25 mouse cellular contexts compared by ENCODE assay signal in genomic region chr10:120164931-120165792, GRCm38 (mm10). TPM values are rescaled to one million over a fixed set of nuclear protein-coding genes. Genes with fewer than 3 reads are reported as not detected.
A peak's percentile ranks its signal among the peaks of the same experiment; 100 is the strongest.
DNase-seq lines count a peak whose midpoint lies in the region; ATAC-seq and TF ChIP-seq lines count a peak whose summit lies in the region.
"Had no signal": no experiment of that assay in that cellular context is flagged by ENCODE, and none has a peak within 500 bp of the region (broad histone marks: within the 10 kb centered on the region; RNA-seq: fewer than 3 reads in every experiment).

No protein-coding gene starts in this region.

- H3K4me2 ChIP-seq in hindbrain, embryonic 11.5 days (replicated peaks; ENCODE audit: low read depth, low read length), result no peak overlapping the region
- H3K4me2 ChIP-seq: hindbrain, embryonic 12.5 days; limb, embryonic 12.5 days; lung, embryonic 15.5 days; midbrain, embryonic 12.5 days; neural tube, embryonic 13.5 days had no signal

- no peak for TF ChIP-seq POLR2A in bone marrow macrophage, adult 2 months (IDR thresholded peaks at IDR 0.05; ENCODE audit: borderline replicate concordance, low read depth, low read length)

- no peak overlapping the region for H3K9ac ChIP-seq in hindbrain, embryonic 11.5 days (ENCODE audit: low read depth, low read length)
- H3K9ac ChIP-seq: hindbrain, embryonic 12.5 days; limb, embryonic 12.5 days; liver, embryonic 14.5 days; lung, embryonic 15.5 days; midbrain, embryonic 12.5 days; neural tube, embryonic 13.5 days had no signal

- peaks cover 31% of the 10 kb centered on the region for H3K4me1 ChIP-seq in bone marrow macrophage, adult 2 months (ENCODE audit: control insufficient read depth, insufficient read depth, low read length)
- H3K4me1 ChIP-seq in hindbrain, embryonic 11.5 days (replicated peaks; ENCODE audit: control insufficient read depth, insufficient read depth, low read length), result no peaks in the 10 kb centered on the region
- H3K4me1 ChIP-seq: neural tube, embryonic 13.5 days had no signal

- no peak for ATAC-seq in hindbrain, embryonic 11.5 days (ENCODE audit: low FRiP score)
- ATAC-seq: Patski had no signal

- no peaks in the 10 kb centered on the region for H3K36me3 ChIP-seq in hindbrain, embryonic 11.5 days (ENCODE audit: control insufficient read depth, insufficient read depth, low read length)
- H3K36me3 ChIP-seq: forebrain, embryonic 10.5 days; heart, embryonic 10.5 days; hindbrain, embryonic 12.5 days; limb, embryonic 12.5 days; lung, embryonic 15.5 days; midbrain, embryonic 12.5 days; neural tube, embryonic 13.5 days had no signal

- peak overlapping the region; percentile 12; the same call in 1 of the 2 replicates for H3K27ac ChIP-seq in bone marrow macrophage, adult 2 months (ENCODE audit: insufficient read depth, low read depth, low read length)
- H3K27ac ChIP-seq in hindbrain, embryonic 11.5 days (ENCODE audit: low read depth, low read length), result no peak overlapping the region
- H3K27ac ChIP-seq: forebrain, embryonic 10.5 days; heart, embryonic 10.5 days; hindbrain, embryonic 12.5 days; limb, embryonic 12.5 days; liver, embryonic 14.5 days; lung, embryonic 15.5 days; midbrain, embryonic 12.5 days; neural tube, embryonic 13.5 days had no signal

- H3K9me3 ChIP-seq in hindbrain, embryonic 11.5 days (ENCODE audit: control insufficient read depth, low read length), result no peaks in the 10 kb centered on the region
- H3K9me3 ChIP-seq: forebrain, embryonic 10.5 days; heart, embryonic 10.5 days; hindbrain, embryonic 12.5 days; limb, embryonic 12.5 days; lung, embryonic 15.5 days; midbrain, embryonic 12.5 days; neural tube, embryonic 13.5 days had no signal

- no peak for TF ChIP-seq CTCF in bone marrow macrophage, adult 2 months (IDR thresholded peaks at IDR 0.05; ENCODE audit: low read depth, low read length)

- peak; percentile 78 for DNase-seq in heart, adult 11 months
- DNase-seq in heart, adult 18-20 months, result no peak
- DNase-seq in right cerebral cortex, postnatal 14 days, result peak; percentile 18
- no peak for DNase-seq in right cerebral cortex, postnatal 36 days (ENCODE audit: low spot score in 2 of 2)
- DNase-seq in thymus, postnatal 36 days, result no peak
- DNase-seq in hindbrain, embryonic 11.5 days (ENCODE audit: low spot score), result no peak
- DNase-seq: adrenal gland, postnatal 25 days; cerebellum, adult 18-20 months; cerebellum, postnatal 25 days; embryo, embryonic 11 days; gastrocnemius, postnatal 25 days; kidney, adult 18-20 months; kidney, postnatal 10 days; lung, postnatal 4 days; thymus, postnatal 4 days had no signal

- WGBS in hindbrain, embryonic 11.5 days, result 86% methylated on average over 19 of the region's 19 CpGs

- no peaks in the 10 kb centered on the region for H3K27me3 ChIP-seq in hindbrain, embryonic 11.5 days (ENCODE audit: control insufficient read depth, insufficient read depth, low read length)
- H3K27me3 ChIP-seq: hindbrain, embryonic 12.5 days; limb, embryonic 12.5 days; lung, embryonic 15.5 days; midbrain, embryonic 12.5 days; neural tube, embryonic 13.5 days had no signal

- no peak overlapping the region for H3K4me3 ChIP-seq in bone marrow macrophage, adult 2 months (ENCODE audit: insufficient read depth, low read length)
- no peak overlapping the region for H3K4me3 ChIP-seq in hindbrain, embryonic 11.5 days (ENCODE audit: low read depth, low read length)
- H3K4me3 ChIP-seq: forebrain, embryonic 10.5 days; heart, embryonic 10.5 days; hindbrain, embryonic 12.5 days; limb, embryonic 12.5 days; lung, embryonic 15.5 days; midbrain, embryonic 12.5 days; neural tube, embryonic 13.5 days had no signal

RNA-seq across cellular contexts. Expression of gene Tmbim4, which starts 36.2 kb away (rescaled TPM):
- 100 to 1,000 TPM; 107 to 108 TPM for total RNA-seq in heart, adult 18-20 months (2021)
- polyA plus RNA-seq in bone marrow macrophage, adult 2 months (2012; ENCODE audit: insufficient read depth, insufficient read length, missing spikeins), result 157 and 180 TPM in 2 replicates
- 93.8 and 94.4 TPM in 2 replicates for polyA plus RNA-seq in hindbrain, embryonic 11.5 days (2014; fragmentation: Nextera tagmentation; extraction: Ambion mirVana)

RNA-seq across cellular contexts. Expression of gene Irak3, which starts 36.8 kb away (rescaled TPM):
- 1 to 10 TPM; 3.3 to 3.5 TPM for total RNA-seq in heart, adult 18-20 months (2021)
- 75.9 and 80.3 TPM in 2 replicates for polyA plus RNA-seq in bone marrow macrophage, adult 2 months (2012; ENCODE audit: insufficient read depth, insufficient read length, missing spikeins)
- polyA plus RNA-seq in hindbrain, embryonic 11.5 days (2014; fragmentation: Nextera tagmentation; extraction: Ambion mirVana), result 1.2 and 1.9 TPM in 2 replicates

RNA-seq across cellular contexts. Expression of gene Helb, which starts 52.4 kb away (rescaled TPM):
- total RNA-seq in heart, adult 18-20 months (2021), result 1 to 10 TPM; 6.6 to 8.5 TPM
- 22.9 and 28.3 TPM in 2 replicates for polyA plus RNA-seq in bone marrow macrophage, adult 2 months (2012; ENCODE audit: insufficient read depth, insufficient read length, missing spikeins)
- polyA plus RNA-seq in hindbrain, embryonic 11.5 days (2014; fragmentation: Nextera tagmentation; extraction: Ambion mirVana), result 3.9 and 4.1 TPM in 2 replicates

Comparison
In these comparisons a context has a peak if more than half of its experiments do, and no peak if none do; other contexts are left out.
1. DNase-seq: peak in heart, adult 11 months (single experiment) and right cerebral cortex, postnatal 14 days (single experiment); none in heart, adult 18-20 months (0 of 2), right cerebral cortex, postnatal 36 days (0 of 2), thymus, postnatal 36 days (0 of 2) and hindbrain, embryonic 11.5 days (single experiment).
2. RNA of gene Irak3, which starts 36.8 kb away (polyA plus RNA-seq): 75.9 to 80.3 TPM in bone marrow macrophage, adult 2 months; 1.2 to 1.9 TPM in hindbrain, embryonic 11.5 days; every median in the first group is over 10 times any median in the second.